Mouse (Mus musculus) gastrocnemius, postnatal 25 days (tissue): Measurements from ENCODE around the gene Ndufb6. TPM values are rescaled to one million over a fixed set of nuclear protein-coding genes. Genes with fewer than 3 reads are reported as not detected.

Experiments
- total RNA-seq, 2 experiments: library from RNA; stranded (reverse); gene quantifications; 1 replicate in 1 of 2; 2 replicates in 1 of 2; pipeline ENCODE4 v1.2.3; 2021

The Ndufb6 gene
- total RNA-seq, 2 experiments from 2014 or later: 276 to 279 TPM

Other genes with a start within 250 kb of the Ndufb6 start
- gene Aco1, start 136.3 kb downstream of the Ndufb6 start, total RNA-seq: 10 to 100 TPM; 16.1 to 21.7 TPM
- 1 to 10 TPM; 2.1 to 3.5 TPM for gene Ddx58, start 39.6 kb downstream of the Ndufb6 start, total RNA-seq
- gene Smim27, start 9.8 kb downstream of the Ndufb6 start, total RNA-seq: 10 to 100 TPM; 42.3 to 45.2 TPM
- gene Topors, start 9.6 kb downstream of the Ndufb6 start, total RNA-seq: 1 to 10 TPM; 7.0 to 7.4 TPM
- not detected for gene Tmem215, start 192.8 kb upstream of the Ndufb6 start, total RNA-seq